Mouse (Mus musculus) liver, postnatal 0 days (tissue): Measurements from ENCODE around the gene Tmem104. TPM values are rescaled to one million over a fixed set of nuclear protein-coding genes. Genes with fewer than 3 reads are reported as not detected.
A peak's percentile ranks its signal among the peaks of the same experiment; 100 is the strongest.

Experiments
- ATAC-seq: fragments of 200-750 bp; cut with Nextera tagmentation; 2 replicates; pipeline ENCODE4 v1.8.0; 2017; ENCODE audit warnings: mild to moderate bottlenecking, moderate library complexity
- DNase-seq: peaks from one replicate; pipeline ENCODE4 v3.0.0-alpha.2; 2016
- H3K27ac ChIP-seq: fragments of 300-500 bp; sonication (generic); 2 replicates; pipeline ENCODE4 v1.5.1; 2014; ENCODE audit warnings: antibody characterized with exemption, moderate library complexity, mild to moderate bottlenecking, low read depth
- H3K27me3 ChIP-seq: fragments of 300-500 bp; sonication (generic); 2 replicates; pipeline ENCODE4 v1.6.1; 2014; ENCODE audit warnings: low read length, control low read depth, mixed read lengths; ENCODE audit not compliant: insufficient read depth
- H3K36me3 ChIP-seq: fragments of 300-500 bp; sonication (generic); replicated peaks from 2 replicates; pipeline ENCODE4 v1.6.1; 2014; ENCODE audit warnings: mild to moderate bottlenecking, control low read depth, low read length, moderate library complexity, mixed read lengths; ENCODE audit not compliant: insufficient read depth
- H3K4me1 ChIP-seq: fragments of 300-500 bp; sonication (generic); 2 replicates; pipeline ENCODE4 v1.6.1; 2014; ENCODE audit warnings: antibody characterized with exemption, mild to moderate bottlenecking, control low read depth; ENCODE audit not compliant: insufficient read depth
- H3K4me2 ChIP-seq: fragments of 300-500 bp; sonication (generic); 2 replicates; pipeline ENCODE4 v1.6.1; 2014; ENCODE audit warnings: low read depth, mild to moderate bottlenecking, low read length, moderate library complexity, mixed read lengths
- H3K4me3 ChIP-seq: fragments of 300-500 bp; sonication (generic); 2 replicates; pipeline ENCODE4 v1.5.1; 2014; ENCODE audit warnings: low read depth, low read length
- H3K9ac ChIP-seq: fragments of 300-500 bp; sonication (generic); replicated peaks from 2 replicates; pipeline ENCODE4 v1.6.1; 2014; ENCODE audit warnings: mild to moderate bottlenecking, moderate library complexity
- H3K9me3 ChIP-seq: fragments of 300-500 bp; sonication (generic); 2 replicates; pipeline ENCODE4 v1.6.1; 2016; ENCODE audit warnings: mild to moderate bottlenecking, control low read depth, low read length, mixed read lengths
- CTCF ChIP-seq: sonication (generic); IDR thresholded peaks from 2 replicates; pipeline ENCODE4 v1.5.1; 2016; ENCODE audit warnings: antibody characterized with exemption, low read depth
- EP300 ChIP-seq: IDR thresholded peaks from 2 replicates; pipeline ENCODE4 v1.6.1; 2016; ENCODE audit warnings: antibody characterized with exemption, low read depth, mild to moderate bottlenecking
- WGBS: fragments of 180-500 bp; shearing (Covaris S2); extraction: QIAGEN DNeasy Blood & Tissue Kit; methylation state at CpG from one replicate; pipeline ENCODE4 v1.1.7; 2014; ENCODE audit not compliant: insufficient replicate concordance; 5-methylcytosine and 5-hydroxymethylcytosine counted together
- polyA plus RNA-seq: library from polyadenylated mRNA; unstranded; fragments of >200 nt; fragmentation: Nextera tagmentation; extraction: Ambion mirVana; gene quantifications from 2 replicates; pipeline ENCODE4 v1.2.1, GENCODE M21; 2015

Gene Tmem104
- polyA plus RNA-seq, 1 experiment from 2014 or later, result 7.1 TPM

- DNase-seq (peak; percentile 82), ATAC-seq (peak; percentile 28; the same call in 1 of the 2 replicates)
- TF ChIP-seq CTCF (peak; percentile 94), EP300 (no peak)
- H3K36me3 ChIP-seq, result peaks cover 16% of the 10 kb centered on the region
- no peak overlapping the region for H3K4me2 ChIP-seq
- peaks cover 19% of the 10 kb centered on the region for H3K4me1 ChIP-seq
- H3K27me3 ChIP-seq, result peaks cover 31% of the 10 kb centered on the region
- 46% methylated on average over 19 of the region's 19 CpGs for WGBS
- no peaks in the 10 kb centered on the region for H3K9me3 ChIP-seq
- no peak overlapping the region for H3K9ac ChIP-seq
- H3K27ac ChIP-seq, result no peak overlapping the region
- no peak overlapping the region for H3K4me3 ChIP-seq
Observed at GRCm38 (mm10) chr11:115270148-115270861, 83.0 kb downstream of the Tmem104 start.

- no peak overlapping the region for H3K4me3 ChIP-seq
Observed at GRCm38 (mm10) chr11:115271052-115271451, 83.8 kb downstream of the Tmem104 start.

GRCm38 (mm10) chr11:115271481-115271880 is 84.2 kb downstream of the Tmem104 start:
- TF ChIP-seq EP300 (no peak), CTCF (no peak)
- Histone ChIP-seq H3K4me1 (peaks cover 31% of the 10 kb centered on the region), H3K27me3 (peaks cover 19% of the 10 kb centered on the region), H3K4me2 (no peak overlapping the region), H3K9me3 (no peaks in the 10 kb centered on the region), H3K27ac (no peak overlapping the region), H3K9ac (no peak overlapping the region), H3K4me3 (no peak overlapping the region), H3K36me3 (peaks cover 16% of the 10 kb centered on the region)
- no peak for ATAC-seq
- WGBS, result 76% methylated on average over 10 of the region's 10 CpGs
- DNase-seq, result no peak

More at GRCm38 (mm10) chr11:115271052-115271451, 83.8 kb downstream of the Tmem104 start:
- WGBS, result 90% methylated on average over 9 of the region's 9 CpGs
- Histone ChIP-seq H3K4me1 (peaks cover 26% of the 10 kb centered on the region), H3K9me3 (no peaks in the 10 kb centered on the region), H3K27ac (no peak overlapping the region), H3K4me2 (no peak overlapping the region), H3K27me3 (peaks cover 23% of the 10 kb centered on the region), H3K36me3 (peaks cover 16% of the 10 kb centered on the region), H3K9ac (no peak overlapping the region)
- DNase-seq (no peak), ATAC-seq (no peak)
- TF ChIP-seq EP300, result no peak
- TF ChIP-seq CTCF, result no peak

- no peaks in the 10 kb centered on the region for H3K9me3 ChIP-seq
- H3K4me3 ChIP-seq, result no peak overlapping the region
- peaks cover 31% of the 10 kb centered on the region for H3K4me1 ChIP-seq
Observed at GRCm38 (mm10) chr11:115272894-115273498, 85.7 kb downstream of the Tmem104 start.

GRCm38 (mm10) chr11:115273735-115274134 is 86.4 kb downstream of the Tmem104 start:
- H3K4me1 ChIP-seq, result peaks cover 33% of the 10 kb centered on the region
- H3K27ac ChIP-seq, result no peak overlapping the region
- no peak overlapping the region for H3K4me3 ChIP-seq
- WGBS, result 49% methylated on average over 7 of the region's 7 CpGs
- no peak for ATAC-seq
- H3K4me2 ChIP-seq, result no peak overlapping the region
- no peaks in the 10 kb centered on the region for H3K9me3 ChIP-seq
- no peak overlapping the region for H3K9ac ChIP-seq
- DNase-seq, result no peak
- peaks cover 9% of the 10 kb centered on the region for H3K36me3 ChIP-seq
- H3K27me3 ChIP-seq, result no peaks in the 10 kb centered on the region
- TF ChIP-seq CTCF, result no peak
- TF ChIP-seq EP300, result no peak

More at GRCm38 (mm10) chr11:115272894-115273498, 85.7 kb downstream of the Tmem104 start:
- Histone ChIP-seq H3K27ac (no peak overlapping the region), H3K36me3 (peaks cover 14% of the 10 kb centered on the region), H3K4me2 (no peak overlapping the region), H3K9ac (no peak overlapping the region), H3K27me3 (peaks cover 4% of the 10 kb centered on the region; the same call in 1 of the 2 replicates)
- TF ChIP-seq EP300 (no peak), CTCF (no peak)
- WGBS, result 61% methylated on average over 10 of the region's 10 CpGs
- ATAC-seq, result no peak
- no peak for DNase-seq

GRCm38 (mm10) chr11:115274178-115274577 is 86.9 kb downstream of the Tmem104 start:
- Histone ChIP-seq H3K27ac (no peak overlapping the region), H3K9me3 (no peaks in the 10 kb centered on the region), H3K36me3 (peaks cover 7% of the 10 kb centered on the region), H3K4me1 (peaks cover 33% of the 10 kb centered on the region), H3K4me3 (no peak overlapping the region), H3K27me3 (no peaks in the 10 kb centered on the region), H3K4me2 (no peak overlapping the region), H3K9ac (no peak overlapping the region)
- ATAC-seq (no peak), DNase-seq (no peak)
- TF ChIP-seq EP300 (no peak), CTCF (no peak)
- 82% methylated on average over 7 of the region's 7 CpGs for WGBS
